Mouse (Mus musculus): Measurements from ENCODE around the gene Kctd7. TPM values are rescaled to one million over a fixed set of nuclear protein-coding genes. Genes with fewer than 3 reads are reported as not detected.

The Kctd7 gene
- total RNA-seq, 1 experiment: 1.2 TPM

GRCm38 (mm10) chr5:130170666-130171422 lies 26.2 kb downstream of the Kctd7 start:
- Histone ChIP-seq H3K9me3 (ENCODE audit: control insufficient read depth, insufficient read depth, low read depth, low read length) (no peaks in the 10 kb centered on the region), H3K9ac (ENCODE audit: insufficient read depth, low read depth, low read length, poor library complexity, severe bottlenecking) (peak overlapping the region; percentile 97), H3K4me3 (ENCODE audit: insufficient read depth in 1 of 2, low read depth in 1 of 2, low read length in 2 of 2, poor library complexity in 1 of 2, severe bottlenecking in 1 of 2) (peak overlapping the region; percentile 99 to 100), H3K36me3 (ENCODE audit: control insufficient read depth, insufficient read depth, low read length, poor library complexity, severe bottlenecking) (no peaks in the 10 kb centered on the region), H3K27ac (ENCODE audit: insufficient read depth, low read depth, low read length, poor library complexity, severe bottlenecking) (peak overlapping the region; percentile 58; the same call in 1 of the 2 replicates), H3K4me1 (ENCODE audit: control insufficient read depth in 2 of 2, insufficient read depth in 2 of 2, low read length in 2 of 2, poor library complexity in 1 of 2) (peaks cover 4 to 6% of the 10 kb centered on the region in 2 experiments; a peak in 2 of 4 replicates)
- in situ Hi-C loops (cut with MboI; ENCODE audit: low sequenced_read_pairs in 2 of 2, unreplicated experiment in 2 of 2): no loop called here
- no peak for DNase-seq (ENCODE audit: low read depth, low spot score)
- no peak for TF ChIP-seq CHD2 (IDR thresholded peaks at IDR 0.05; ENCODE audit: low read depth, low read length)
- no peak for TF ChIP-seq MAFK (IDR thresholded peaks at IDR 0.05; ENCODE audit: insufficient read depth, low read depth, low read length)
- no peak for TF ChIP-seq ZNF384 (IDR thresholded peaks at IDR 0.05; ENCODE audit: low read depth, low read length)
- TF ChIP-seq HCFC1 (IDR thresholded peaks at IDR 0.05; ENCODE audit: borderline replicate concordance, insufficient read depth, low read length): no peak
- TF ChIP-seq ZC3H11A (IDR thresholded peaks at IDR 0.05; ENCODE audit: borderline replicate concordance, low read depth, low read length): no peak

GRCm38 (mm10) chr5:130171423-130171954 lies 26.8 kb downstream of the Kctd7 start, which contains the start of gene Rabgef1:
Gene Rabgef1 (plus strand): TSS chr5:130171798.
- peak within 1 kb of the TSS; percentile 97 for H3K9ac ChIP-seq (ENCODE audit: insufficient read depth, low read depth, low read length, poor library complexity, severe bottlenecking)

GRCm38 (mm10) chr5:130171956-130172601 lies 27.4 kb downstream of the Kctd7 start:
- in situ Hi-C loops (cut with MboI; ENCODE audit: low sequenced_read_pairs in 2 of 2, unreplicated experiment in 2 of 2): no loop called here
- Histone ChIP-seq H3K9ac (ENCODE audit: insufficient read depth, low read depth, low read length, poor library complexity, severe bottlenecking) (peak overlapping the region; percentile 89), H3K9me3 (ENCODE audit: control insufficient read depth, insufficient read depth, low read depth, low read length) (no peaks in the 10 kb centered on the region), H3K4me3 (ENCODE audit: insufficient read depth in 1 of 2, low read depth in 1 of 2, low read length in 2 of 2, poor library complexity in 1 of 2, severe bottlenecking in 1 of 2) (peak overlapping the region; percentile 99 to 100), H3K4me1 (ENCODE audit: control insufficient read depth in 2 of 2, insufficient read depth in 2 of 2, low read length in 2 of 2, poor library complexity in 1 of 2) (peaks cover 5 to 6% of the 10 kb centered on the region in 2 experiments; a peak in 3 of 4 replicates), H3K27ac (ENCODE audit: insufficient read depth, low read depth, low read length, poor library complexity, severe bottlenecking) (no peak overlapping the region), H3K36me3 (ENCODE audit: control insufficient read depth, insufficient read depth, low read length, poor library complexity, severe bottlenecking) (no peaks in the 10 kb centered on the region)
- no peak for DNase-seq (ENCODE audit: low read depth, low spot score)
- TF ChIP-seq ZNF384 (IDR thresholded peaks at IDR 0.05; ENCODE audit: low read depth, low read length) (no peak), ZC3H11A (IDR thresholded peaks at IDR 0.05; ENCODE audit: borderline replicate concordance, low read depth, low read length) (no peak), CHD2 (IDR thresholded peaks at IDR 0.05; ENCODE audit: low read depth, low read length) (no peak), MAFK (IDR thresholded peaks at IDR 0.05; ENCODE audit: insufficient read depth, low read depth, low read length) (no peak), HCFC1 (IDR thresholded peaks at IDR 0.05; ENCODE audit: borderline replicate concordance, insufficient read depth, low read length) (no peak)

More at GRCm38 (mm10) chr5:130171423-130171954, 26.8 kb downstream of the Kctd7 start, which contains the start of gene Rabgef1:
- Histone ChIP-seq H3K27ac (ENCODE audit: insufficient read depth, low read depth, low read length, poor library complexity, severe bottlenecking) (peak within 1 kb of the TSS; percentile 58; the same call in 1 of the 2 replicates), H3K4me1 (ENCODE audit: control insufficient read depth in 2 of 2, insufficient read depth in 2 of 2, low read length in 2 of 2, poor library complexity in 1 of 2) (peaks cover 4 to 6% of the 10 kb centered on the region in 2 experiments; a peak in 2 of 4 replicates), H3K4me3 (ENCODE audit: insufficient read depth in 1 of 2, low read depth in 1 of 2, low read length in 2 of 2, poor library complexity in 1 of 2, severe bottlenecking in 1 of 2) (peak within 1 kb of the TSS; percentile 99 to 100), H3K9me3 (ENCODE audit: control insufficient read depth, insufficient read depth, low read depth, low read length) (no peaks in the 10 kb centered on the region), H3K36me3 (ENCODE audit: control insufficient read depth, insufficient read depth, low read length, poor library complexity, severe bottlenecking) (no peaks in the 10 kb centered on the region)
- TF ChIP-seq CHD2 (IDR thresholded peaks at IDR 0.05; ENCODE audit: low read depth, low read length): no peak
- TF ChIP-seq MAFK (IDR thresholded peaks at IDR 0.05; ENCODE audit: insufficient read depth, low read depth, low read length): no peak
- TF ChIP-seq ZC3H11A (IDR thresholded peaks at IDR 0.05; ENCODE audit: borderline replicate concordance, low read depth, low read length): no peak
- in situ Hi-C loops (cut with MboI; ENCODE audit: low sequenced_read_pairs in 2 of 2, unreplicated experiment in 2 of 2): no loop called here
- peak; percentile 60 for DNase-seq (ENCODE audit: low read depth, low spot score)

GRCm38 (mm10) chr5:130173012-130173411 lies 28.4 kb downstream of the Kctd7 start:
- no peak for DNase-seq (ENCODE audit: low read depth, low spot score)
- Histone ChIP-seq H3K36me3 (ENCODE audit: control insufficient read depth, insufficient read depth, low read length, poor library complexity, severe bottlenecking) (no peaks in the 10 kb centered on the region), H3K9me3 (ENCODE audit: control insufficient read depth, insufficient read depth, low read depth, low read length) (no peaks in the 10 kb centered on the region), H3K9ac (ENCODE audit: insufficient read depth, low read depth, low read length, poor library complexity, severe bottlenecking) (no peak overlapping the region; the same call in 1 of the 2 replicates), H3K4me3 (ENCODE audit: insufficient read depth in 1 of 2, low read depth in 1 of 2, low read length in 2 of 2, poor library complexity in 1 of 2, severe bottlenecking in 1 of 2) (peak overlapping the region in 1 of 2 experiments; percentile 100; a peak in 1 of 4 replicates), H3K4me1 (ENCODE audit: control insufficient read depth in 2 of 2, insufficient read depth in 2 of 2, low read length in 2 of 2, poor library complexity in 1 of 2) (peaks cover 5 to 8% of the 10 kb centered on the region in 2 experiments; a peak in 3 of 4 replicates), H3K27ac (ENCODE audit: insufficient read depth, low read depth, low read length, poor library complexity, severe bottlenecking) (no peak overlapping the region)
- in situ Hi-C loops (cut with MboI; ENCODE audit: low sequenced_read_pairs in 2 of 2, unreplicated experiment in 2 of 2): no loop called here
- no peak for TF ChIP-seq MAFK (IDR thresholded peaks at IDR 0.05; ENCODE audit: insufficient read depth, low read depth, low read length)
- no peak for TF ChIP-seq ZC3H11A (IDR thresholded peaks at IDR 0.05; ENCODE audit: borderline replicate concordance, low read depth, low read length)
- TF ChIP-seq CHD2 (IDR thresholded peaks at IDR 0.05; ENCODE audit: low read depth, low read length): no peak
- TF ChIP-seq HCFC1 (IDR thresholded peaks at IDR 0.05; ENCODE audit: borderline replicate concordance, insufficient read depth, low read length): no peak
- no peak for TF ChIP-seq ZNF384 (IDR thresholded peaks at IDR 0.05; ENCODE audit: low read depth, low read length)
